Mouse (Mus musculus) olfactory bulb, adult 2 months (tissue): Measurements from ENCODE around the gene Pqlc3.

Experiments
- CTCF ChIP-seq: fragments of 200-500 bp; IDR thresholded peaks from 2 replicates; pipeline ENCODE4 v1.5.1; 2012; ENCODE audit warnings: low read depth, mild to moderate bottlenecking, low read length, moderate library complexity; ENCODE audit not compliant: insufficient read depth
- POLR2A ChIP-seq: fragments of 200-500 bp; IDR thresholded peaks from 2 replicates; pipeline ENCODE4 v1.6.1; 2012; ENCODE audit warnings: mild to moderate bottlenecking, low read depth, low read length, moderate library complexity; ENCODE audit not compliant: insufficient read depth

DNA sequence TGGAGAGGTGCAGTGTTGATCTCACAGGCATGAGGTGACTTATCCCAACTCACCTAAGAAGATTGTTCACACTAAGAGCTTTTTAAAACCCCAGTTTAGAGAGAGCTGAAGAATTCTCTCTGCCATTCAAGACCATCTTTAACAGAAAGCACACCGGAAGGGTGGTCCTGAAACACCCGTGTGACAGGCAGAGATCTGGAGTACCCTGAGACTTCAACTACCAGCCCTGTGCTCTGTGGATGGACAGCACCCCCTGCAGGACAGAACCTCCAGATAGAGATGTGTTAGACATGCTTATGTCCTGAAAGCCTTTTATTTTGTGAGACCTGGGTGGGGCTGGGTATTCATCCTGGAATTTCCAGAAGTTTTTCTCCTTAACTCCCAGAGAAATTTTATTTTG is 34.9 kb upstream of the Pqlc3 start:
- TF ChIP-seq POLR2A (no peak), CTCF (no peak)
